Mouse (Mus musculus) kidney, postnatal 10 days (tissue): ENCODE measurements around the gene Dbn1.

ENCODE experiments used
- DNase-seq: peaks from one replicate; pipeline ENCODE4 v3.0.0; 2021; ENCODE audit warnings: mixed read lengths

Dbn1 gene

DNA sequence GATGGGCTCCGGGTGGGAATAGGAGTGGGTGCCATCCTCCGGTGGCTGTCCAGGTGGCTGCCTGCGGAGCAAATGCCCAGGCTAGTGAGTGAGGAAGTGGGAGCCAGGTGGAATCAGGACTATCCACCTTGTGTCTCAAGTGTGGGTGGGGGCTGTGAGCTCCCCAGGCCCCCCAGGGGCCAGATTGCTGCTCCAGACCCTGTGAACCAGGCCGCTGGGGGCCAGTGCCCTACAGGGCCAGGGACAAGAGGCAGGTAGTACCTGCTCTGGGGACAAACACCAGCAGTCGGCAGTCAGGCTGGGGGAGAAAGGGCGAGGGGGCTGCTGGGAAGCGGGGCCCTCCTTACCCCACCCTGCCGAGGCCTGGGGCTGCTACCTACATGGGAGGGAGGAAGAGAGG lies 11.7 kb downstream of the Dbn1 start:
- DNase-seq: peak; percentile 9

- DNase-seq: no peak
These were observed 12.2 kb downstream of the Dbn1 start for GRCm38 (mm10) chr13:55475750-55476149.

- peak; percentile 27 for DNase-seq
These were observed 13.3 kb downstream of the Dbn1 start for GRCm38 (mm10) chr13:55474621-55475069.

DNA sequence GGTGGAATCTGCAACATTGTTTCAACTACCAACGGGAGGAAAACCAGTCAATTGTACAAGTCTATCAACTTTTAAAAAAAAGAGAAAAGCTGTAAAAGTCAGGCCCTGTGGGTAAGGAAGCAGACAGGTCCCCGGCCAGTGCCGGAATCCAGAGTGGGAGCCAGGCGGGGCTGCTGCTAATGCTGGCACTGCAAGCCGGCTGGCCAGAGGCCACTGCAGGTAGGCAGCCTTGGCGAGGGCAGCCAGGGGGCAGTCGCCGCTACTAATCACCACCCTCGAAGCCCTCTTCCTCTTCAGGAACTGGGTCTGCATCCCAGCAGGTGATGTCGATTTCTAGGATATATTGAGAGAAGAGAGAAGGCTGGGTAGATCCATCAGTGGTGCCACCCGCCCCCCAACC lies 13.9 kb downstream of the Dbn1 start:
- peak; percentile 44 for DNase-seq

- DNase-seq: peak; percentile 53
These were observed 14.7 kb downstream of the Dbn1 start for GRCm38 (mm10) chr13:55473076-55473831.

DNA sequence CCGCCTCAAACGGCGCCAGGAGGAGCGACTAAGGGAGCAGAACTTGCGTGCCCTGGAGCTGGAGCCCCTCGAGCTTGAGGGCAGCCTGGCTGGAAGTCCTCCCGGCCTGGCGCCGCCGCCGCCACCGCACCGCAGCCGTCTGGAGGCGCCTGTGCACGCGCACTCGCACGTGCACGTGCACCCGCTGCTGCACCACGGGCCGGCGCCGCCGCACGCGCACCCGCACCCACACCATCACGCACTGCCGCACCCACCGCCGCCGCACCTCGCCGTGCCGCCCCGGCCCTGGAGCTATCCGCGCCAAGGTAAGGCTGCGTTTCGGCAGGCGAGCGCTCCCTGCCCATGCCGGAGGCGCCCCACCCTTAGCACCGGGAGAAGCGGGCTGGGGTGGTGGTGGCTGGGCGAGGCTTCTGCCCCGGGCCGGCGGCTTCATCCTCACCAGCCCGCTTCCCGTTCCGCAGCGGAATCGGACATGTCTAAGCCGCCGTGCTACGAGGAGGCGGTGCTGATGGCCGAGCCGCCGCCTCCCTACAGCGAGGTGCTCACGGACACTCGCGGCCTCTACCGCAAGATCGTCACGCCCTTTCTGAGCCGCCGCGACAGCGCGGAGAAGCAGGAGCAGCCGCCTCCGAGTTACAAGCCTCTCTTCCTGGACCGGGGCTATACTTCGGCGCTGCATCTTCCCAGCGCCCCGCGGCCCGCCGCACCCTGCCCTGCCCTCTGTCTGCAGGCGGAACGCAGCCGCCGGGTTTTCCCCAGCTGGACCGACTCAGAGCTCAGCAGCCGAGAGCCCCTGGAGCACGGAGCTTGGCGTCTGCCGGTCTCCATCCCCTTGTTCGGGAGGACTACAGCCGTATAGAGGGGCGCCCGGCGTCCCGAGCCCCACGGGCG lies 15.5 kb downstream of the Dbn1 start:
- DNase-seq: peak; percentile 78

DNA sequence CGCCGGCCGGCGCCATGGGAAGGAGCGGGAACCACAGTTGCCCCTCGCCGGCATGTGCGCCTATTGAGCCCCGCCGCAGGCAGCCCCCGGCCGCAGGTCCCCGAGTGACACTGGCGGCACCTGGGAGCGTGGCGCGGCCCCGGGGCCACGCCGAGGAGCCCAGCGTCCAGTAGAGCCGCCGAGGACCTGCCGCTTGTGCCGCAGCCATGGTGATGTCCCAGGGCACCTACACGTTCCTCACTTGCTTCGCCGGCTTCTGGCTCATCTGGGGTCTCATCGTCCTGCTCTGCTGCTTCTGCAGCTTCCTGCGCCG lies 16.1 kb downstream of the Dbn1 start:
- no peak for DNase-seq

- DNase-seq: peak; percentile 91
These were observed 16.6 kb downstream of the Dbn1 start for GRCm38 (mm10) chr13:55471156-55471818.

DNA sequence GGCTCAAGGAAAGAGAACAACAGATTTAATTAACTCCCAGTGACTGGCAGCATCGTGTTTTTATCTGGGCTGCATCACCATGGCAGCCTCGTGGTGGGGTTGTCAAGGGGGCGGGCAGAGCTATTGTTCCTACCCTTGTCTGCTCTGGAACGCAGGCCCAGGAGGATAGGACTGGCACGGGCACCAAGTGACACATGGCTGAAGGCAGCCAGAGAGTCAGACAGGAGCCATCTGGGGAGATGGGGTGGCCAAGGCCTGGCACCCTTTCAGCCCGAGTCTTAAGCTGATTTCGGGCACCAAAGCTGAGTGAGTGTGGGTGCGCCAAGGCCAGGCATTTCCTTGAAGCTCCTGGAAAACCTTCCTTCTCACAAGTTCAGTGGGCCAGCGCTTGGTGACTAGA lies 17.5 kb downstream of the Dbn1 start:
- DNase-seq: peak; percentile 30

- peak; percentile 81 for DNase-seq
These were observed 18.9 kb downstream of the Dbn1 start for GRCm38 (mm10) chr13:55468851-55469560.

- DNase-seq: no peak
These were observed 22.0 kb downstream of the Dbn1 start for GRCm38 (mm10) chr13:55465830-55466440.

DNA sequence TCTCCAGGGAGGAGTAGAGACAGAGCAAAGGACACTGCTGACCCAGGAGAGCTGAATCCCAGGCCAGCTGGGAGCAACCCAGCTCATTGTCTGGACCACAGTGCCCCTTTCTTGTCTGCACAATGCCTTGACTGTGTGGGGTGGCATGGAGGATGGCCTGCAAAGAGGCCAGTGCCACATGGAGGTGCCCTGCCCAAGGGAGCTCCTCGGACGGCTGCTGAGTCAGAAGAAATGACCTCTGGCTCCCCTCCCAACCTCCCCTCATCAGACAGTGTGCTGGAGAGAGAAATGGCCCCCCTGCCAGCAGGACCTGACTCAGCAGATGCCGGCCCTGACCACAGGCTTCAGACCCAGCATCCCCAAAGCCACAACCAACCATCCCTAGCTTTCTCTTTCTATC lies 22.7 kb downstream of the Dbn1 start:
- peak; percentile 21 for DNase-seq

GRCm38 (mm10) chr13:55464027-55464884 lies 23.7 kb downstream of the Dbn1 start, which contains the start of gene Prr7:
Gene Prr7 (plus strand): TSS chr13:55464267.
- DNase-seq: peak; percentile 70

- DNase-seq: no peak
These were observed 24.4 kb downstream of the Dbn1 start for GRCm38 (mm10) chr13:55463399-55464026.

DNA sequence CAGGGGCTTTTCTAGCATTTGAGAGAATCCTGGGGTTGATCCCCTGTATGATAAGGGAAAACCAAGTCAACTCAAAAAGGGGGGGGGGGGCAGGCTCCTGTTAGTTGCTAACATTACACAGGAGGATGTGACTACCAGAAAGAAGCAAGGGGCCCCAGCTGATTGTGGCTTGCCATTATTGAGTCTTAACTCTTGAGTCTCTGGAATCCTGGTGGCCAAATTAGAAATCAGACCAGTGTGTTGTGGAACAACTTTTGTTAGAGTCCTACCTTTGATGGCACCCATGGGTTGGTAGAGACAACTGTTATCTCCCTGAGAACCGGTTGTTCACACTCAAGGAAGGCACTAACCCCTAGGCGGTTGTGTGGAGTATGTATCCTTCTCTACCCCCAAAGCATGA lies 24.9 kb downstream of the Dbn1 start:
- no peak for DNase-seq

DNA sequence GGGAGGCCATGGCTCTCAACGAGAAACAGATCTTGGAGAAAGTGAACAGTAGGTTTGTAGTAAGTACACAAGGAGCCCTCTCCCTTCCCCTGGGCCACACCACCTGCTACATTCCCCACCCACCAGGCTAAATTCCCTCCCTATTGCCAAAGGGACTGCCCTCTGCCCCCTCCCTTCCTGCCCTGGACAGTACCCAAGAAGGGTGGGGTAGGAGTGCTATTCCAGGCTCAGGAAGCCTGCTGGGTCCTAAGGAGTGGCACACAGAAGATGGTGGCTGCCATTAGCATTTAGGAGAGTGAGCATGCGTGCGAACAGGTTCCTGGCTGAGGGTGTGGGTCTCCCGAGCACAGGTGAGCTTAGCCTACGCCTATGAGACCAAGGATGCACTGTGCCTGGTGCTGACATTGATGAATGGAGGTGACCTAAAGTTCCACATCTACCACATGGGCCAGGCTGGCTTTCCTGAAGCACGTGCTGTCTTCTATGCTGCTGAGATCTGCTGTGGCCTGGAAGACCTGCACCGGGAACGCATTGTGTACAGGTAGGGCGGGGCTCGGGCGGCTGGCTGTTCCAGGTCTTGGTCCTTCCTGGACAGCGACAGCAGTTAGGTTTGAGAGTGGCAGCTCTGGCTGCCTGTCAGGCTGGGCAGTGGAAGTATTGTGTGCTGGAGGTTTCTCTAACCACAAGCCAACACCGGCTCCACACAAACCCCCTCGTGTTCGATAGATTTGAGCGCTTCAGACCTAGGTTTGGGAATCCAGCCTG lies 35.9 kb downstream of the Dbn1 start:
- DNase-seq: peak; percentile 60

- no peak for DNase-seq
These were observed 36.6 kb downstream of the Dbn1 start for GRCm38 (mm10) chr13:55451296-55451695.

- no peak for DNase-seq
These were observed 37.4 kb downstream of the Dbn1 start for GRCm38 (mm10) chr13:55450511-55450980.

- no peak for DNase-seq
These were observed 38.1 kb downstream of the Dbn1 start for GRCm38 (mm10) chr13:55449679-55450441.
